Mouse (Mus musculus) E14TG2a.4 (cell line): ENCODE data around the gene AI854703.

Experiments used
- H3K27me3 ChIP-seq: 2 replicates; pipeline ENCODE4 v1.6.1; 2014; ENCODE audit warnings: low read length, control low read depth; ENCODE audit not compliant: insufficient read depth
- H3K36me3 ChIP-seq: 2 replicates; pipeline ENCODE4 v1.6.1; 2014; ENCODE audit warnings: low read length, control low read depth; ENCODE audit not compliant: insufficient read depth
- H3K4me1 ChIP-seq: replicated peaks from 2 replicates; pipeline ENCODE4 v1.6.1; 2014; ENCODE audit warnings: low read depth, low read length, control low read depth
- H3K4me3 ChIP-seq: replicated peaks from 2 replicates; pipeline ENCODE4 v1.5.1; 2014; ENCODE audit warnings: mild to moderate bottlenecking, low read length
- H3K9me3 ChIP-seq: 2 replicates; pipeline ENCODE4 v1.6.1; 2014; ENCODE audit warnings: low read length, control low read depth
- CTCF ChIP-seq: conservative IDR thresholded peaks from 2 replicates; pipeline ENCODE4 v1.5.1; 2014; ENCODE audit warnings: low read length
- NANOG ChIP-seq: IDR thresholded peaks from 2 replicates; pipeline ENCODE4 v1.6.1; 2014; ENCODE audit warnings: borderline replicate concordance, low read length, mixed read lengths
- POU5F1 ChIP-seq: IDR thresholded peaks from 2 replicates; pipeline ENCODE4 v1.6.1; 2014; ENCODE audit warnings: low read length, borderline replicate concordance

Gene AI854703

GRCm38 (mm10) chr6:48594043-48594738, 32.4 kb upstream of the AI854703 start:
- peaks cover 4% of the 10 kb centered on the region; the same call in 1 of the 2 replicates for H3K36me3 ChIP-seq
- peaks cover 39% of the 10 kb centered on the region for H3K4me1 ChIP-seq
- peaks cover 89% of the 10 kb centered on the region for H3K27me3 ChIP-seq
- no peak for TF ChIP-seq NANOG
- no peak for TF ChIP-seq POU5F1
- TF ChIP-seq CTCF: no peak
- H3K9me3 ChIP-seq: no peaks in the 10 kb centered on the region
- peak overlapping the region; percentile 82 for H3K4me3 ChIP-seq

- Histone ChIP-seq H3K4me1 (peaks cover 39% of the 10 kb centered on the region), H3K27me3 (peaks cover 94% of the 10 kb centered on the region), H3K4me3 (peak overlapping the region; percentile 82), H3K9me3 (no peaks in the 10 kb centered on the region), H3K36me3 (peaks cover 9% of the 10 kb centered on the region; the same call in 1 of the 2 replicates)
- TF ChIP-seq POU5F1 (no peak), NANOG (no peak), CTCF (no peak)
These were observed 31.3 kb upstream of the AI854703 start for GRCm38 (mm10) chr6:48595278-48595677.

DNA sequence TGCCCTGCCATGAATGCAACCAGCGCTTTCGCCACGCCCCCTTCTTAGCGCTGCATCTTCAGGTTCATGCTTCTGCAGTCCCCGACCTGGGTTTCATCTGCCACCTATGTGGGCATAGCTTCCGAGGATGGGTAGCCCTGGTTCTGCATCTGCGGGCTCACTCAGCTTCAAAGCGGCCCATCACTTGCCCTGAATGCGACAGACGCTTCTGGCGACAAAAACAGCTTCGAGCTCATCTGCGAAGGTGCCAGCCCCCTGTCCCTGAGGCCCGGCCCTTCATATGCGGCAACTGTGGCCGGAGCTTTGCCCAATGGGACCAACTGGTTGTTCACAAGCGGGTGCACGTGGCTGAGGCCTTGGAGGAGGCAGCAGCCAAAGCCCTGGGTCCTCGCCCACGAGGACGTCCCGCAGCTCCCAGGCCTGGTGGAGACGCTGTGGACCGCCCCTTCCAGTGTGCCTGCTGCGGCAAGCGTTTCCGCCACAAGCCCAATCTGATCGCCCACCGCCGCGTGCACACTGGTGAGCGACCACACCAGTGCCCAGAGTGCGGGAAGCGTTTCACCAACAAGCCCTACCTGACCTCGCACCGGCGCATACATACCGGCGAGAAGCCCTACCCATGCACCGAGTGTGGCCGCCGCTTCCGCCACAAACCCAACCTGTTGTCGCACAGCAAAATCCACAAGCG, 29.9 kb upstream of the AI854703 start:
- peak overlapping the region; percentile 72 for H3K4me3 ChIP-seq

DNA sequence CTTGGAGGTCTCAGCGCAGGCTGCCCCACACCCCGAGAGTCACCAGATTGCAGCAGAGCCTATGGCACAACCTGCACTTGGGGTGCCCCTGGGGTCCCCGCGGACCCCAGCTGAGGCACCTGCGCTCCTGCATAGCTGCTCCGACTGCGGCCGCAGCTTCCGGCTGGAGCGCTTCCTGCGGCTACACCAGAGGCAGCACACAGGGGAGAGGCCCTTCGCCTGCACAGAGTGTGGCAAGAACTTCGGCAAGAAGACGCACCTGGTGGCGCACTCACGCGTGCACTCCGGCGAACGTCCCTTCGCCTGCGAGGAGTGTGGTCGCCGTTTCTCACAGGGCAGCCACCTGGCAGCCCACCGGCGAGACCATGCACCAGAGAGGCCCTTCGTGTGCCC, 29.3 kb upstream of the AI854703 start:
- peaks cover 9% of the 10 kb centered on the region; the same call in 1 of the 2 replicates for H3K36me3 ChIP-seq
- H3K27me3 ChIP-seq: peaks cover 91% of the 10 kb centered on the region
- TF ChIP-seq POU5F1 (no peak), NANOG (no peak), CTCF (no peak)
- peak overlapping the region; percentile 72 for H3K4me3 ChIP-seq
- peaks cover 51% of the 10 kb centered on the region for H3K4me1 ChIP-seq
- no peaks in the 10 kb centered on the region for H3K9me3 ChIP-seq

More for the DNA sequence above, 29.9 kb upstream of the AI854703 start:
- Histone ChIP-seq H3K36me3 (peaks cover 9% of the 10 kb centered on the region; the same call in 1 of the 2 replicates), H3K27me3 (peaks cover 95% of the 10 kb centered on the region), H3K4me1 (peaks cover 48% of the 10 kb centered on the region), H3K9me3 (no peaks in the 10 kb centered on the region)
- no peak for TF ChIP-seq NANOG

- Histone ChIP-seq H3K4me1 (peaks cover 41% of the 10 kb centered on the region), H3K36me3 (peaks cover 9% of the 10 kb centered on the region; the same call in 1 of the 2 replicates), H3K4me3 (no peak overlapping the region), H3K27me3 (peaks cover 73% of the 10 kb centered on the region), H3K9me3 (no peaks in the 10 kb centered on the region)
- TF ChIP-seq NANOG (no peak), CTCF (no peak), POU5F1 (no peak)
These were observed 26.0 kb upstream of the AI854703 start for GRCm38 (mm10) chr6:48600594-48600993.

DNA sequence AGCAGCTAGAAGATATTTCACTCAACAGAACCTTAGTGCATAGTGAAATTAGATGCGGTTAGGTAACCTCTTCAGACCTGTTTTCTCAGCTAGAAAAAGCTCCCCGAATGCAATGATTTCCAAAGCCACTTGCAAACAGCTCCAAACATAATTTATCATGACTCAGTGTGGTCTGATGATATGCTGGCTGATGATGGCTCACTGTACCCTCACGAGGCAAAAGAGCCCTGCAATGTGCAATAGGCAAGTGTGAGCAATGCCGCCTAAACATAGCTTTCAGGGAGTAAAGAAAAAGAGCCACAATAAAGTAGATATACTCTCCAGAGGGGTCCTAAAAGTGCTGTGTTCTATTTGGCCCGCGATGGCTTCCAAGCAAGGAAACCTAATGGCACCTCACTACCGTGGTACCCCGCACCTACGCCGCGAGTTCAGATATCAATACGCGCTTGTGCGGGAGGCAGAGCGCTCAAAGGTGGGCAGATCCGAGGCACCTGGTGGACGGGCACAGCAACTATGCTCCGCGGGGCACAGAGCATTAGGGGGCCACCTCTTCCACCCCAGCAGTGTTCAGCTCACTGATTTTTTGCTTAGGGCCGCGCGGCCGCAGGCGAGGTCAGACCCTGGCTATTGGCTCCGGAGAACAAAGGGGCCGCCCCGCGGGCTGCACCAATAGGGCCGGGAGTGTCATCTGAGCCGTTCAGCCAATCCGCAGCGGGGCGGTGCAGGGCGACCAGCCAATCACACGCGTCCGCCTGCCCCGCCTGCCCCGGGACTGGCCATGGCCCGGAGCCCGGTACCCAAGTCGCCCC, 25.1 kb upstream of the AI854703 start, which contains the start of gene Zfp775:
TSS of gene Zfp775 (plus strand) at position 793 of the 809 bp plus-strand sequence.
- peaks cover 64% of the 10 kb centered on the region for H3K27me3 ChIP-seq
- no peaks in the 10 kb centered on the region for H3K9me3 ChIP-seq
- peak within 1 kb of the TSS; percentile 83 for H3K4me3 ChIP-seq
- H3K4me1 ChIP-seq: peaks cover 36% of the 10 kb centered on the region
- peaks cover 9% of the 10 kb centered on the region; the same call in 1 of the 2 replicates for H3K36me3 ChIP-seq
- TF ChIP-seq NANOG: no peak
- no peak for TF ChIP-seq CTCF
- no peak for TF ChIP-seq POU5F1

GRCm38 (mm10) chr6:48602080-48602741, 24.4 kb upstream of the AI854703 start:
- Histone ChIP-seq H3K36me3 (peaks cover 9% of the 10 kb centered on the region; the same call in 1 of the 2 replicates), H3K27me3 (peaks cover 56% of the 10 kb centered on the region), H3K4me3 (peak overlapping the region; percentile 83), H3K4me1 (peaks cover 29% of the 10 kb centered on the region), H3K9me3 (no peaks in the 10 kb centered on the region)
- TF ChIP-seq POU5F1 (no peak), NANOG (no peak), CTCF (no peak)
